Mouse (Mus musculus): ENCODE measurements at regions not wholly inside any gene's neighbourhood (a gene's known extent, or its start where the extent isn't known, plus 50 kb on each side); places are given as distances from the start of the nearest gene placed in this dataset.

GRCm38 (mm10) chr6:98864306-98864705, 521.8 kb upstream of the Gm765 start:
- DNase-seq (ENCODE audit: extremely low read depth): no peak
- H3K27ac ChIP-seq (ENCODE audit: insufficient read depth, low read depth): no peak overlapping the region
- no peak for TF ChIP-seq MAZ (IDR thresholded peaks at IDR 0.05; ENCODE audit: low read depth, low read length)
- no peak for TF ChIP-seq USF1 (IDR thresholded peaks at IDR 0.05; ENCODE audit: low read depth, low read length)
- no peak for TF ChIP-seq NRF1 (IDR thresholded peaks at IDR 0.05; ENCODE audit: low read depth, low read length)
- TF ChIP-seq ZMIZ1 (IDR thresholded peaks at IDR 0.05; ENCODE audit: low read depth, low read length): no peak
- no peak for TF ChIP-seq E2F4 (IDR thresholded peaks at IDR 0.05; ENCODE audit: insufficient replicate concordance, low read depth, low read length)
- TF ChIP-seq MAFK (IDR thresholded peaks at IDR 0.05; ENCODE audit: insufficient replicate concordance, low read length): no peak
- TF ChIP-seq RAD21 (IDR thresholded peaks at IDR 0.05; ENCODE audit: low read depth, low read length): no peak
- TF ChIP-seq CHD2 (IDR thresholded peaks at IDR 0.05; ENCODE audit: low read length): no peak
- no peak for TF ChIP-seq UBTF (IDR thresholded peaks at IDR 0.05; ENCODE audit: low read depth, low read length)
- no peak for TF ChIP-seq ETS1 (conservative IDR thresholded peaks at IDR 0.05; ENCODE audit: low read depth, low read length)
- TF ChIP-seq POLR2AphosphoS2 (IDR thresholded peaks at IDR 0.05; ENCODE audit: low read depth, low read length): no peak
- no peak for TF ChIP-seq JUND (conservative IDR thresholded peaks at IDR 0.05; ENCODE audit: low read depth, low read length)
- no peak for TF ChIP-seq EP300 (IDR thresholded peaks at IDR 0.05; ENCODE audit: low read length)
- TF ChIP-seq USF2 (conservative IDR thresholded peaks at IDR 0.05; ENCODE audit: low read depth, low read length): no peak
- TF ChIP-seq RCOR1 (conservative IDR thresholded peaks at IDR 0.05; ENCODE audit: low read depth, low read length): no peak
- no peak for TF ChIP-seq SIN3A (IDR thresholded peaks at IDR 0.05; ENCODE audit: low read length)
- no peak for TF ChIP-seq TBP (conservative IDR thresholded peaks at IDR 0.05; ENCODE audit: low read depth, low read length)
- no peak for TF ChIP-seq ZKSCAN1 (IDR thresholded peaks at IDR 0.05; ENCODE audit: borderline replicate concordance, low read depth, low read length)
- dilution Hi-C loops (cut with MboI; ENCODE audit: extremely low pct_ligation_motif_present, extremely low pct_unique_long_range_greater_than_20kb, low sequenced_read_pairs): no loop called here
- H3K36me3 ChIP-seq (replicated peaks in 1 of 2; ENCODE audit: control insufficient read depth in 1 of 2, insufficient read depth in 1 of 2, low read length in 1 of 2): no peaks in the 10 kb centered on the region
- H3K4me2 ChIP-seq (ENCODE audit: insufficient read depth, low read depth, poor library complexity, severe bottlenecking): no peak overlapping the region
- H3K79me2 ChIP-seq (replicated peaks; ENCODE audit: control insufficient read depth, extremely low read depth, insufficient read depth, poor library complexity, severe bottlenecking): no peaks in the 10 kb centered on the region
- H3K4me1 ChIP-seq (ENCODE audit: control insufficient read depth in 1 of 2, insufficient read depth in 2 of 2): peaks cover 0 to 8% of the 10 kb centered on the region in 2 experiments; a peak in 1 of 4 replicates
- no peaks in the 10 kb centered on the region for H3K27me3 ChIP-seq (replicated peaks)
- no peak overlapping the region for H3K9ac ChIP-seq (ENCODE audit: insufficient read depth, low read depth)
- in situ Hi-C loops (cut with MboI; ENCODE audit: low pct_ligation_motif_present, low pct_unique_long_range_greater_than_20kb, low sequenced_read_pairs): no loop called here
- H3K4me3 ChIP-seq (replicated peaks in 1 of 3; ENCODE audit: low read depth in 2 of 3, low read length in 2 of 3, poor library complexity in 1 of 3): no peak overlapping the region
- H3K9me3 ChIP-seq (replicated peaks; ENCODE audit: low read length): no peaks in the 10 kb centered on the region

- in situ Hi-C loops (cut with MboI; ENCODE audit: low pct_ligation_motif_present, low pct_unique_long_range_greater_than_20kb, low sequenced_read_pairs): no loop called here
- Histone ChIP-seq H3K27ac (ENCODE audit: insufficient read depth, low read depth) (no peak overlapping the region), H3K27me3 (replicated peaks) (no peaks in the 10 kb centered on the region), H3K4me3 (replicated peaks in 1 of 3; ENCODE audit: low read depth in 2 of 3, low read length in 2 of 3, poor library complexity in 1 of 3) (no peak overlapping the region), H3K36me3 (replicated peaks in 1 of 2; ENCODE audit: control insufficient read depth in 1 of 2, insufficient read depth in 1 of 2, low read length in 1 of 2) (no peaks in the 10 kb centered on the region), H3K4me2 (ENCODE audit: insufficient read depth, low read depth, poor library complexity, severe bottlenecking) (no peak overlapping the region), H3K9me3 (replicated peaks; ENCODE audit: low read length) (no peaks in the 10 kb centered on the region), H3K9ac (ENCODE audit: insufficient read depth, low read depth) (no peak overlapping the region), H3K79me2 (replicated peaks; ENCODE audit: control insufficient read depth, extremely low read depth, insufficient read depth, poor library complexity, severe bottlenecking) (no peaks in the 10 kb centered on the region), H3K4me1 (ENCODE audit: control insufficient read depth in 1 of 2, insufficient read depth in 2 of 2) (peaks cover 3 to 24% of the 10 kb centered on the region in 2 experiments; a peak in 3 of 4 replicates)
- TF ChIP-seq EP300 (IDR thresholded peaks at IDR 0.05; ENCODE audit: low read length) (no peak), MAZ (IDR thresholded peaks at IDR 0.05; ENCODE audit: low read depth, low read length) (no peak), POLR2AphosphoS2 (IDR thresholded peaks at IDR 0.05; ENCODE audit: low read depth, low read length) (no peak), KAT2A (IDR thresholded peaks at IDR 0.05; ENCODE audit: insufficient replicate concordance, low read length) (no peak), NRF1 (IDR thresholded peaks at IDR 0.05; ENCODE audit: low read depth, low read length) (no peak), ELF1 (IDR thresholded peaks at IDR 0.05; ENCODE audit: low read depth, low read length) (no peak), ZMIZ1 (IDR thresholded peaks at IDR 0.05; ENCODE audit: low read depth, low read length) (no peak), TCF12 (IDR thresholded peaks at IDR 0.05; ENCODE audit: low read depth, low read length) (no peak), ZNF384 (IDR thresholded peaks at IDR 0.05; ENCODE audit: low read depth, low read length) (no peak), SIN3A (IDR thresholded peaks at IDR 0.05; ENCODE audit: low read length) (no peak), ZKSCAN1 (IDR thresholded peaks at IDR 0.05; ENCODE audit: borderline replicate concordance, low read depth, low read length) (no peak), PAX5 (IDR thresholded peaks at IDR 0.05; ENCODE audit: low read length) (no peak), MEF2A (IDR thresholded peaks at IDR 0.05; ENCODE audit: borderline replicate concordance, low read depth, low read length) (no peak), JUND (conservative IDR thresholded peaks at IDR 0.05; ENCODE audit: low read depth, low read length) (no peak), IRF4 (IDR thresholded peaks at IDR 0.05; ENCODE audit: low read depth, low read length) (no peak), USF1 (IDR thresholded peaks at IDR 0.05; ENCODE audit: low read depth, low read length) (no peak), USF2 (conservative IDR thresholded peaks at IDR 0.05; ENCODE audit: low read depth, low read length) (no peak), CHD1 (IDR thresholded peaks at IDR 0.05; ENCODE audit: low read depth, low read length) (no peak)
- dilution Hi-C loops (cut with MboI; ENCODE audit: extremely low pct_ligation_motif_present, extremely low pct_unique_long_range_greater_than_20kb, low sequenced_read_pairs): no loop called here
- DNase-seq (ENCODE audit: extremely low read depth): no peak
Observed at GRCm38 (mm10) chr6:98855958-98856357, 513.4 kb upstream of the Gm765 start.

All from CH12.LX (cell line).